Mouse (Mus musculus) embryonic facial prominence, embryonic 14.5 days (tissue): ENCODE measurements around the gene Zfp580. TPM values are rescaled to one million over a fixed set of nuclear protein-coding genes. Genes with fewer than 3 reads are reported as not detected.
A peak's percentile ranks its signal among the peaks of the same experiment; 100 is the strongest.

ENCODE experiments used
- ATAC-seq: fragments of 200-750 bp; cut with Nextera tagmentation; 2 replicates; pipeline ENCODE4 v1.8.0; 2017; ENCODE audit warnings: low read depth, moderate number of reproducible peaks, moderate TSS enrichment
- DNase-seq: peaks from one replicate; pipeline ENCODE4 v3.0.0-alpha.2; 2015; ENCODE audit warnings: low spot score
- H3K27ac ChIP-seq: fragments of 300-500 bp; sonication (generic); replicated peaks from 2 replicates; pipeline ENCODE4 v1.5.1; 2014; ENCODE audit warnings: low read depth, mild to moderate bottlenecking, low read length, moderate library complexity
- H3K27me3 ChIP-seq: fragments of 300-500 bp; sonication (generic); replicated peaks from 2 replicates; pipeline ENCODE4 v1.6.1; 2014; ENCODE audit warnings: low read length; ENCODE audit not compliant: control insufficient read depth, insufficient read depth
- H3K36me3 ChIP-seq: fragments of 300-500 bp; sonication (generic); 2 replicates; pipeline ENCODE4 v1.6.1; 2014; ENCODE audit warnings: low read length, mixed read lengths; ENCODE audit not compliant: control insufficient read depth, insufficient read depth
- H3K4me1 ChIP-seq: fragments of 300-500 bp; sonication (generic); 2 replicates; pipeline ENCODE4 v1.6.1; 2014; ENCODE audit warnings: antibody characterized with exemption, low read length; ENCODE audit not compliant: control insufficient read depth, insufficient read depth
- H3K4me2 ChIP-seq: fragments of 300-500 bp; sonication (generic); 2 replicates; pipeline ENCODE4 v1.6.1; 2014; ENCODE audit warnings: low read depth, mild to moderate bottlenecking, low read length, moderate library complexity, mixed read lengths
- H3K4me3 ChIP-seq: fragments of 300-500 bp; sonication (generic); 2 replicates; pipeline ENCODE4 v1.5.1; 2014; ENCODE audit warnings: low read depth, mild to moderate bottlenecking, low read length
- H3K9ac ChIP-seq: fragments of 300-500 bp; sonication (generic); 2 replicates; pipeline ENCODE4 v1.6.1; 2014; ENCODE audit warnings: low read depth, mild to moderate bottlenecking, low read length, moderate library complexity, mixed read lengths
- H3K9me3 ChIP-seq: fragments of 300-500 bp; sonication (generic); 2 replicates; pipeline ENCODE4 v1.6.1; 2016; ENCODE audit warnings: low read length; ENCODE audit not compliant: control insufficient read depth
- WGBS: fragments of 180-500 bp; shearing (Covaris S2); extraction: QIAGEN DNeasy Blood & Tissue Kit; methylation state at CpG from one replicate; pipeline ENCODE4 v1.1.7; 2014; 5-methylcytosine and 5-hydroxymethylcytosine counted together
- polyA plus RNA-seq: library from polyadenylated mRNA; unstranded; fragments of >200 nt; fragmentation: Nextera tagmentation; extraction: Ambion mirVana; gene quantifications from 2 replicates; pipeline ENCODE4 v1.2.1, GENCODE M21; 2014

The Zfp580 gene
- polyA plus RNA-seq, 1 experiment from 2014 or later: 34.9 TPM

DNA sequence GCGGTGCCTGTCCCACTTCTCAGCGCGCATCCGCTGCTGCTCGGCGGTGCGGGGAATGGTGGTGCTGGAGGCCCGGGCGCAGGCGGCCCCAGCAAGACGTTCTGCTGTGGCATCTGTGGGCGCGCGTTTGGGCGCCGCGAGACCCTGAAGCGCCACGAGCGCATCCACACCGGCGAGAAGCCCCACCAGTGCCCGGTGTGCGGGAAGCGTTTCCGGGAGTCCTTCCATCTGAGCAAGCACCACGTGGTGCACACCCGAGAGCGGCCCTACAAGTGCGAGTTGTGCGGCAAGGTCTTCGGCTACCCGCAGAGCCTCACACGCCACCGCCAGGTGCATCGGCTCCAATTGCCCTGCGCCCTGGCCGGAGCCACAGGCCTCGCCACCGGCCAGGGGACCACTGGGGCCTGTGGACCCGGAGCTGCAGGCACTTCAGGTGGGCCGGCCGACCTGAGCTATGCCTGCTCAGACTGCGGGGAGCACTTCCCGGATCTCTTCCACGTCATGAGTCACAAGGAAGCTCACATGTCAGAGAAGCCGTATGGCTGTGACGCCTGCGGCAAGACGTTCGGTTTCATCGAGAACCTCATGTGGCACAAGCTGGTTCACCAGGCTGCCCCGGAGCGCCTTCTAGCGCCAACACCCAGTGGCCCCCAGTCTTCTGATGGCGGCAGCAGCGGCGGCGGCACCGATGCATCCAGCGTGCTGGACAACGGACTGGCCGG lies 20.6 kb upstream of the Zfp580 start:
- DNase-seq (no peak), ATAC-seq (no peak)
- Histone ChIP-seq H3K9ac (no peak overlapping the region), H3K27ac (no peak overlapping the region), H3K4me3 (no peak overlapping the region; the same call in 1 of the 2 replicates), H3K9me3 (peaks cover 38% of the 10 kb centered on the region), H3K4me2 (no peak overlapping the region), H3K4me1 (no peaks in the 10 kb centered on the region), H3K27me3 (no peaks in the 10 kb centered on the region), H3K36me3 (peaks cover 96% of the 10 kb centered on the region)
- 89% methylated on average over 61 of the region's 63 CpGs for WGBS

- 81% methylated on average over 25 of the region's 46 CpGs for WGBS
- no peak for ATAC-seq
- Histone ChIP-seq H3K4me2 (no peak overlapping the region), H3K36me3 (peaks cover 98% of the 10 kb centered on the region), H3K27ac (no peak overlapping the region), H3K27me3 (no peaks in the 10 kb centered on the region), H3K4me3 (no peak overlapping the region), H3K9ac (no peak overlapping the region), H3K9me3 (peaks cover 38% of the 10 kb centered on the region), H3K4me1 (no peaks in the 10 kb centered on the region)
- DNase-seq: no peak
Measured at GRCm38 (mm10) chr7:5031496-5031895, 19.8 kb upstream of the Zfp580 start.

- H3K36me3 ChIP-seq: peaks cover 79% of the 10 kb centered on the region
- H3K27me3 ChIP-seq: no peaks in the 10 kb centered on the region
- H3K9ac ChIP-seq: no peak within 1 kb of the TSS
- no peak within 1 kb of the TSS for H3K4me2 ChIP-seq
- no peak within 1 kb of the TSS for H3K4me3 ChIP-seq
- H3K4me1 ChIP-seq: no peaks in the 10 kb centered on the region
- no peak within 1 kb of the TSS for H3K27ac ChIP-seq
- DNase-seq (no peak), ATAC-seq (no peak)
- 83% methylated on average over 3 of the region's 3 CpGs for WGBS
- peaks cover 37% of the 10 kb centered on the region for H3K9me3 ChIP-seq
Measured at GRCm38 (mm10) chr7:5033818-5034217, 17.5 kb upstream of the Zfp580 start, which contains the start of gene 4632433K11Rik. 4632433K11Rik (plus strand) TSS chr7:5034118.

GRCm38 (mm10) chr7:5035628-5036027 lies 15.7 kb upstream of the Zfp580 start:
- H3K27ac ChIP-seq: no peak overlapping the region
- WGBS: 95% methylated on average over 17 of the region's 17 CpGs
- H3K27me3 ChIP-seq: no peaks in the 10 kb centered on the region
- peaks cover 19% of the 10 kb centered on the region for H3K9me3 ChIP-seq
- ATAC-seq: no peak
- no peak overlapping the region for H3K9ac ChIP-seq
- peaks cover 6% of the 10 kb centered on the region; the same call in 1 of the 2 replicates for H3K4me1 ChIP-seq
- DNase-seq: no peak
- H3K4me2 ChIP-seq: no peak overlapping the region
- peaks cover 65% of the 10 kb centered on the region for H3K36me3 ChIP-seq
- no peak overlapping the region for H3K4me3 ChIP-seq

DNA sequence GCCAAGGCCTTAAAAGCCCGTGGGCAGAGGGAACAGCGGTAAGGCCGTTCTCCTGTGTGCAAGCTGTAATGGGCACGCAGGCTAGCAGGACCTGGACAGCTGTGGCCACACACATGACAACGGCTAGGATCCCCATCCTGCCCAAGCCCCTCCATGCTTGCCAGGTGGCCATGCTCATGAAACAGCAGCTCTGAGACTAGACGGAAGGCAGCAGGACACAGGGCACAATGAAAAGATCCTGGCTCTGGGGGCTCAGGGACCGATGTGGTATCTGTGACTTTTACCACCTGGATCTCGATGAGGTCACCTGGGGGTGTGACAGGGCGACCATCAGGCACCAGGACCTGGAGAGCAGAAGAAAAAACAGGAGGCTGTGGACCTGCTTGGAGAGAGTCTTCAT lies 15.2 kb upstream of the Zfp580 start:
- Histone ChIP-seq H3K4me1 (peaks cover 6% of the 10 kb centered on the region; the same call in 1 of the 2 replicates), H3K27me3 (no peaks in the 10 kb centered on the region), H3K4me3 (no peak overlapping the region), H3K27ac (no peak overlapping the region), H3K9ac (no peak overlapping the region), H3K36me3 (peaks cover 60% of the 10 kb centered on the region), H3K9me3 (peaks cover 14% of the 10 kb centered on the region), H3K4me2 (no peak overlapping the region)
- WGBS: 95% methylated on average over 9 of the region's 9 CpGs
- no peak for DNase-seq
- no peak for ATAC-seq

GRCm38 (mm10) chr7:5037026-5037425 lies 14.3 kb upstream of the Zfp580 start:
- Histone ChIP-seq H3K27ac (no peak overlapping the region), H3K9ac (no peak overlapping the region), H3K4me2 (no peak overlapping the region; the same call in 1 of the 2 replicates), H3K4me3 (no peak overlapping the region), H3K4me1 (peaks cover 6% of the 10 kb centered on the region; the same call in 1 of the 2 replicates), H3K36me3 (peaks cover 51% of the 10 kb centered on the region), H3K27me3 (no peaks in the 10 kb centered on the region), H3K9me3 (peaks cover 5% of the 10 kb centered on the region)
- ATAC-seq (no peak), DNase-seq (no peak)
- 96% methylated on average over 7 of the region's 7 CpGs for WGBS

GRCm38 (mm10) chr7:5037467-5037866 lies 13.9 kb upstream of the Zfp580 start:
- no peaks in the 10 kb centered on the region for H3K27me3 ChIP-seq
- peak overlapping the region; percentile 71 for H3K4me3 ChIP-seq
- peak overlapping the region; percentile 97; the same call in 1 of the 2 replicates for H3K27ac ChIP-seq
- H3K4me2 ChIP-seq: peak overlapping the region; percentile 65
- peaks cover under 1% of the 10 kb centered on the region; the same call in 1 of the 2 replicates for H3K9me3 ChIP-seq
- DNase-seq (no peak), ATAC-seq (no peak)
- peaks cover 47% of the 10 kb centered on the region for H3K36me3 ChIP-seq
- WGBS: 90% methylated on average over 8 of the region's 8 CpGs
- H3K9ac ChIP-seq: no peak overlapping the region; the same call in 1 of the 2 replicates
- H3K4me1 ChIP-seq: peaks cover 6% of the 10 kb centered on the region; the same call in 1 of the 2 replicates

DNA sequence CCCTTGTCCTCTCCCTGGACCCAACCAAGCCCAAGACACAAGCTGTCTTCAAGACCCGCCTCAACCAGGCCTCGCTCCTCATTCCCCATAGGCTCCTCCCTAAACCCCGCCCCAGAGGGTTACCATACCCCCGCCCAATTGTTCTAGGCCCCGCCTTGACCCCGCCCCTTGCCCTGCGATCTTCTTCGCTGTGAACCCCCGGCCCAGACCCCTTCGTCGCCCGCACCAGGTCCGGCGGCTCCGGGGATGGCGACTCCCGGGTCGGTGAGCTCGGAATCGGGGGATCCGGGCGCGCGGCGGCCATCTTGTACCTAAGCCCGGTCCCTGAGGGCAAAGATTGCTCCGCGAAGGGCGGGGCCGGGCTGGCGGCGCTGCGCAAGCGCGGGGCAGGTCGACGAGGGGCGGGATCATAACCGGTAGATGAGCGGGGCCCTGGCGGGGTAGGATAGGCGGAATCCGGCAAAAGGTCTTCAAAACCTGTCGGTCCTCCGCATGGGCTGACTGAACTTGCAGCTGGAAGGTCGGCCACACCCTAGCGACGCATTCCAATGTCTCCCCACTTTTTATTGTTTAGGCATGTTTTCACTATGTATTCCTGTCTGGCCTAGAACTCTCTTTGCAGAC lies 13.1 kb upstream of the Zfp580 start, which contains the start of gene Zfp784:
Zfp784 (minus strand) TSS at position 338 of the 624 bp plus-strand sequence.
- no peaks in the 10 kb centered on the region for H3K9me3 ChIP-seq
- H3K27ac ChIP-seq: peak within 1 kb of the TSS; percentile 97
- H3K9ac ChIP-seq: peak within 1 kb of the TSS; percentile 78
- peak within 1 kb of the TSS; percentile 65 for H3K4me2 ChIP-seq
- DNase-seq (peak; percentile 95), ATAC-seq (peak; percentile 97)
- peak within 1 kb of the TSS; percentile 71 for H3K4me3 ChIP-seq
- H3K27me3 ChIP-seq: no peaks in the 10 kb centered on the region
- under 1% methylated on average over 47 of the region's 48 CpGs for WGBS
- peaks cover 39% of the 10 kb centered on the region for H3K36me3 ChIP-seq
- peaks cover 6% of the 10 kb centered on the region; the same call in 1 of the 2 replicates for H3K4me1 ChIP-seq
